In genomic region chr8:122280156-122280555, GRCm38 (mm10) we compare ENCODE assay signal across 12 mouse cellular contexts. TPM values are rescaled to one million over a fixed set of nuclear protein-coding genes. Genes with fewer than 3 reads are reported as not detected.
DNase-seq lines count a peak whose midpoint lies in the region; ATAC-seq lines count a peak whose summit lies in the region.
"Had no signal": no experiment of that assay in that cellular context is flagged by ENCODE, and none has a peak within 500 bp of the region (broad histone marks: within the 10 kb centered on the region; RNA-seq: fewer than 3 reads in every experiment).

No protein-coding gene starts in this region.

- no peaks in the 10 kb centered on the region for H3K36me3 ChIP-seq in heart, embryonic 10.5 days
- H3K36me3 ChIP-seq in liver, embryonic 13.5 days = no peaks in the 10 kb centered on the region
- H3K36me3 ChIP-seq: forebrain, embryonic 15.5 days; hindbrain, embryonic 13.5 days; midbrain, embryonic 12.5 days had no signal

- H3K9ac ChIP-seq in liver, embryonic 13.5 days = peak overlapping the region; percentile 67
- H3K9ac ChIP-seq: forebrain, embryonic 15.5 days; hindbrain, embryonic 13.5 days had no signal

- H3K4me3 ChIP-seq in heart, embryonic 10.5 days = peak overlapping the region; percentile 95; the same call in 1 of the 2 replicates
- peak overlapping the region; percentile 97; the same call in 1 of the 2 replicates for H3K4me3 ChIP-seq in liver, embryonic 13.5 days (replicated peaks)

- WGBS in heart, embryonic 10.5 days = 78% methylated on average over 4 of the region's 4 CpGs
- WGBS in liver, embryonic 13.5 days (ENCODE audit: insufficient replicate concordance) = 59% methylated on average over 4 of the region's 4 CpGs

- H3K9me3 ChIP-seq in heart, embryonic 10.5 days = no peaks in the 10 kb centered on the region
- no peaks in the 10 kb centered on the region for H3K9me3 ChIP-seq in liver, embryonic 13.5 days (replicated peaks)
- H3K9me3 ChIP-seq: forebrain, embryonic 15.5 days; hindbrain, embryonic 13.5 days; midbrain, embryonic 12.5 days had no signal

- no peak for DNase-seq in heart, embryonic 10.5 days (ENCODE audit: low spot score)
- DNase-seq in heart, adult 18-20 months = no peak
- peak; percentile 37 for DNase-seq in layer of hippocampus, adult 11-12 months (ENCODE audit: low spot score)
- no peak for DNase-seq in layer of hippocampus, adult 9-10 months (ENCODE audit: low spot score)
- peak; percentile 29 for DNase-seq in adipocyte (ENCODE audit: low spot score)
- DNase-seq in liver, embryonic 13.5 days = no peak
- no peak for DNase-seq in frontal cortex, postnatal 10 days (ENCODE audit: low spot score in 2 of 2)
- DNase-seq in retina, embryonic 14.5 days (ENCODE audit: low spot score) = no peak
- DNase-seq: spleen, adult 18-20 months had no signal

- peak overlapping the region; percentile 95 for H3K27ac ChIP-seq in heart, embryonic 10.5 days
- peak overlapping the region; percentile 77 for H3K27ac ChIP-seq in liver, embryonic 13.5 days
- H3K27ac ChIP-seq: forebrain, embryonic 15.5 days had no signal

- ATAC-seq in liver, embryonic 13.5 days (ENCODE audit: low read depth) = no peak

- peaks cover 14% of the 10 kb centered on the region; the same call in 1 of the 2 replicates for H3K27me3 ChIP-seq in heart, embryonic 10.5 days (ENCODE audit: insufficient read depth, poor library complexity, severe bottlenecking)
- H3K27me3 ChIP-seq in liver, embryonic 13.5 days = no peaks in the 10 kb centered on the region

- peak overlapping the region; percentile 77 for H3K4me2 ChIP-seq in liver, embryonic 13.5 days

- peaks cover 47% of the 10 kb centered on the region for H3K4me1 ChIP-seq in heart, embryonic 10.5 days
- H3K4me1 ChIP-seq in liver, embryonic 13.5 days (replicated peaks) = peaks cover 72% of the 10 kb centered on the region

RNA-seq across cellular contexts. Expression of gene Zfpm1, which starts 1.8 kb away (rescaled TPM):
- polyA plus RNA-seq in heart, embryonic 10.5 days (2016; fragmentation: Nextera tagmentation; extraction: Ambion mirVana) = 5.7 and 12.8 TPM in 2 replicates
- 10 to 100 TPM; 18.4 to 23.0 TPM for total RNA-seq in heart, adult 18-20 months (2021)
- 10.0 and 11.7 TPM in 2 replicates for polyA plus RNA-seq in liver, embryonic 13.5 days (2015; fragmentation: Nextera tagmentation; extraction: Ambion mirVana)

Comparison
In these comparisons a context has a peak if more than half of its experiments do, and no peak if none do; other contexts are left out.
1. DNase-seq: peak in layer of hippocampus, adult 11-12 months (single experiment) and adipocyte (single experiment); none in heart, embryonic 10.5 days (single experiment), heart, adult 18-20 months (0 of 2), layer of hippocampus, adult 9-10 months (single experiment), liver, embryonic 13.5 days (single experiment), frontal cortex, postnatal 10 days (0 of 2) and retina, embryonic 14.5 days (single experiment).